Mouse (Mus musculus): ENCODE results near the gene Ap2a2.

DNA sequence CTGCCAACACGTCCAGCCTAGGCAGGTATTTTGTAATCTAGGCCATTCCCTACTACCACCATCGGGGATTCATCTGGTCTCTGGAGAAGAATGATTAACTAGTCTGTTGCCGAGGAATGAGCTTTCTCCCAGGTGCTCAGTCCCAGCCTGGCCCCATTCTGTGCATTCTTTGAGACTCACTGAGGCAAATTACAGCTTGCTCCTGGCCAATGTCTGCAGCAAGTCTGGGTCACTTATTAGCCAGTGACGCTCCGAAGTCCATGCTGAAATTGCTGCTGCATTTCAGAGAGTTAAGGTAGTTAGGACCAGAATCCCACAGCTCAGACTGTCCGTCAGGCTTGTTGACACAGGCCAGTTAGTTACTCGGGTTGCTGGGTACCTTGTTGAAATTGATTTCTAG lies 19.4 kb downstream of the Ap2a2 start:
- no peak for TF ChIP-seq CTCF (IDR thresholded peaks at IDR 0.05; ENCODE audit: insufficient read depth, low read depth, low read length)
- no peak for TF ChIP-seq POLR2A (IDR thresholded peaks at IDR 0.05; ENCODE audit: insufficient read depth, low read depth, low read length)

Data from olfactory bulb, adult 2 months (tissue).